Mouse (Mus musculus) forebrain, postnatal 0 days (tissue): ENCODE data around the gene Ift22. TPM values are rescaled to one million over a fixed set of nuclear protein-coding genes. Genes with fewer than 3 reads are reported as not detected.

Source experiments
- ATAC-seq: fragments of 200-750 bp; cut with Nextera tagmentation; 2 replicates; pipeline ENCODE4 v1.8.0; 2017; ENCODE audit warnings: mild to moderate bottlenecking, moderate library complexity
- DNase-seq: peaks from one replicate; pipeline ENCODE4 v3.0.0-alpha.2; 2015
- H3K27ac ChIP-seq: fragments of 300-500 bp; sonication (generic); 2 replicates; pipeline ENCODE4 v1.5.1; 2014; ENCODE audit warnings: low read depth, mild to moderate bottlenecking, antibody characterized with exemption, low read length, moderate library complexity, mixed read lengths
- H3K27me3 ChIP-seq: fragments of 300-500 bp; sonication (generic); 2 replicates; pipeline ENCODE4 v1.6.1; 2014; ENCODE audit warnings: mild to moderate bottlenecking, low read length, mixed read lengths; ENCODE audit not compliant: insufficient read depth
- H3K36me3 ChIP-seq: fragments of 300-500 bp; sonication (generic); 2 replicates; pipeline ENCODE4 v1.6.1; 2014; ENCODE audit warnings: mild to moderate bottlenecking, moderate library complexity; ENCODE audit not compliant: insufficient read depth
- H3K4me1 ChIP-seq: fragments of 300-500 bp; sonication (generic); 2 replicates; pipeline ENCODE4 v1.6.1; 2014; ENCODE audit warnings: antibody characterized with exemption; ENCODE audit not compliant: insufficient read depth
- H3K4me2 ChIP-seq: fragments of 300-500 bp; sonication (generic); 2 replicates; pipeline ENCODE4 v1.6.1; 2014; ENCODE audit warnings: low read depth, mild to moderate bottlenecking, moderate library complexity
- H3K4me3 ChIP-seq: fragments of 300-500 bp; sonication (generic); 2 replicates; pipeline ENCODE4 v1.5.1; 2014; ENCODE audit warnings: low read depth, low read length, mixed read lengths
- H3K9ac ChIP-seq: fragments of 300-500 bp; sonication (generic); 2 replicates; pipeline ENCODE4 v1.6.1; 2014; ENCODE audit warnings: mild to moderate bottlenecking
- H3K9me3 ChIP-seq: fragments of 300-500 bp; sonication (generic); 2 replicates; pipeline ENCODE4 v1.6.1; 2016; ENCODE audit warnings: low read length
- CTCF ChIP-seq: sonication (generic); IDR thresholded peaks from 2 replicates; pipeline ENCODE4 v1.5.1; 2016; ENCODE audit warnings: antibody characterized with exemption, control low read depth, low read depth
- WGBS: fragments of 180-500 bp; shearing (Covaris S2); extraction: QIAGEN DNeasy Blood & Tissue Kit; methylation state at CpG from one replicate; pipeline ENCODE4 v1.1.7; 2014; 5-methylcytosine and 5-hydroxymethylcytosine counted together
- polyA plus RNA-seq: library from polyadenylated mRNA; unstranded; fragments of >200 nt; fragmentation: Nextera tagmentation; extraction: Ambion mirVana; gene quantifications from 2 replicates; pipeline ENCODE4 v1.2.1, GENCODE M21; 2015
- total RNA-seq: library from RNA; depleted of rRNA; stranded (reverse); fragments of >200 nt; gene quantifications from 2 replicates; pipeline ENCODE4 v1.2.3, GENCODE M21; 2014

Ift22 gene
- total and polyA plus RNA-seq, 2 experiments from 2014 or later: 35.9 to 134 TPM

DNA sequence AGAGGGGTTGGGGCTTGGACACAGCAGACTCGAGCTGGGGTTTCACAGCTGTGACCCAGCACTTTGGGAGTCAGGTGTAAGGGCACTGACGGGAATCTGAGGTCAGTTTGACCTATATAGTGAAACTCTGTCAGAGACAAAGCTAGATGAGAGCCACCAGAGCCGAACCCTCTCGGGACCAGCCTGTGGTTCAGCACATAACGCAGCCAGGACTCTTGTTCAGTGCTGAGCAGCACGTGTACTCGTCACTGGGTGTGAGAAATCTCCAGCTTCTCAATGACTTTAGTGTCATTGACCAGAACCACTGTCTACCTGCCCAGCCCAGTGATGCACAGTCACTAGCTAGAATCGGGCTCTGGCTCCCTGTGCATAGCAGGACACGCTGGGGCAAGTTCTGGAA is 14.9 kb downstream of the Ift22 start:
- no peak for DNase-seq
- 84% methylated on average over 9 of the region's 9 CpGs for WGBS
- peaks cover 4% of the 10 kb centered on the region; the same call in 1 of the 2 replicates for H3K4me1 ChIP-seq
- TF ChIP-seq CTCF: no peak
- H3K27ac ChIP-seq: no peak overlapping the region
- H3K36me3 ChIP-seq: 0 out of 2 replicates have a peak, but pooled peaks cover 4% of the 10 kb centered on the region
- H3K9me3 ChIP-seq: no peaks in the 10 kb centered on the region
- no peak overlapping the region for H3K4me3 ChIP-seq
- no peak overlapping the region for H3K9ac ChIP-seq
- H3K27me3 ChIP-seq: no peaks in the 10 kb centered on the region
- no peak for ATAC-seq
- no peak overlapping the region for H3K4me2 ChIP-seq

DNA sequence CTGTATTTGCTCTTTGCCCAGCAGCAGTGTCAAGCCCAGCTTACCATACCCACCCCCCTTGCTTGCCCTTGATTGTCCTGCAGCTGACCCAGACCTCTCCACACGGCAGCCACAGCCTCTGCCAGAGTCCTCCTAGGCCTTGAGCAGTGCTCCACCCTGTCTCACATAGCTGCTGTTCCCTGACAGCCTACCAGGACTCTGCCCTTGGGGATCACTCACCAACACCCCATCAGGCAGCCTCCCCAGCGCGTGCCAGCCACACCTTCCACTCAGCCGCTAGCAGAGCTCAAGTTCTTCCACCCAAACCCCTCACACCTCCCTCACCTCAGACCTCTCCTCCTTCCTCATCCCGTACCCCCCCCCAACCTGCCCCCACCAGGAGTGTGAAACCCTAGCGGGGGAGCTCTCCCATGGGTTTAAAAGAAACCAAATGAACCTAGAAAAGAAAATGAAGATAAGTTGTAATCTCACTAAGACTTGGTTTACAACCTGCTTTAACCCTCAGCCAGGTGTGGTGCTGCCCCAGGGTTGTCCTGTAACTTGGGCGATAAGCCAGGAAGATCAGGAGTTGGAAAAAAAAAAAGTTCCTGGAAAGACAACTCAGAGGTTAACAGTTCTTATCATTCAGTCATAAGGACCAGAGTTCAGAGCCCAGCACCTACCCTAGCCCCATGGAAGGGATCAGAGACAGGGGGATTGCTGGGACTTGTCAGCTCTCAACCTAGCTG is 16.0 kb downstream of the Ift22 start:
- no peak overlapping the region for H3K4me2 ChIP-seq
- 0 out of 2 replicates have a peak, but pooled peaks cover 4% of the 10 kb centered on the region for H3K36me3 ChIP-seq
- ATAC-seq: no peak
- H3K27ac ChIP-seq: no peak overlapping the region
- no peak overlapping the region for H3K9ac ChIP-seq
- no peak overlapping the region for H3K4me3 ChIP-seq
- no peak for TF ChIP-seq CTCF
- no peak for DNase-seq
- H3K4me1 ChIP-seq: peaks cover 4% of the 10 kb centered on the region; the same call in 1 of the 2 replicates
- H3K9me3 ChIP-seq: no peaks in the 10 kb centered on the region
- no peaks in the 10 kb centered on the region for H3K27me3 ChIP-seq
- 82% methylated on average over 7 of the region's 7 CpGs for WGBS

GRCm38 (mm10) chr5:136929073-136929472 is 21.1 kb downstream of the Ift22 start:
- no peak overlapping the region for H3K9ac ChIP-seq
- no peaks in the 10 kb centered on the region for H3K9me3 ChIP-seq
- DNase-seq (peak; percentile 92), ATAC-seq (peak; percentile 90)
- peaks cover 4% of the 10 kb centered on the region; the same call in 1 of the 2 replicates for H3K36me3 ChIP-seq
- H3K27me3 ChIP-seq: no peaks in the 10 kb centered on the region
- TF ChIP-seq CTCF: peak; percentile 97
- 20% methylated on average over 4 of the region's 4 CpGs for WGBS
- H3K27ac ChIP-seq: no peak overlapping the region
- H3K4me3 ChIP-seq: no peak overlapping the region
- H3K4me1 ChIP-seq: no peaks in the 10 kb centered on the region
- H3K4me2 ChIP-seq: no peak overlapping the region

GRCm38 (mm10) chr5:136931896-136932295 is 23.9 kb downstream of the Ift22 start:
- Histone ChIP-seq H3K4me2 (no peak overlapping the region), H3K36me3 (no peaks in the 10 kb centered on the region; the same call in 1 of the 2 replicates), H3K27me3 (no peaks in the 10 kb centered on the region), H3K4me1 (no peaks in the 10 kb centered on the region), H3K27ac (no peak overlapping the region), H3K9ac (no peak overlapping the region), H3K9me3 (no peaks in the 10 kb centered on the region), H3K4me3 (no peak overlapping the region)
- no peak for TF ChIP-seq CTCF
- WGBS: 84% methylated on average over 14 of the region's 14 CpGs
- ATAC-seq (no peak), DNase-seq (no peak)

GRCm38 (mm10) chr5:136932956-136933355 is 25.0 kb downstream of the Ift22 start:
- no peak for TF ChIP-seq CTCF
- Histone ChIP-seq H3K9me3 (no peaks in the 10 kb centered on the region), H3K36me3 (no peaks in the 10 kb centered on the region; the same call in 1 of the 2 replicates), H3K27me3 (no peaks in the 10 kb centered on the region), H3K9ac (no peak overlapping the region), H3K4me2 (no peak overlapping the region), H3K27ac (no peak overlapping the region), H3K4me3 (no peak overlapping the region), H3K4me1 (no peaks in the 10 kb centered on the region)
- DNase-seq: no peak
- WGBS: 87% methylated on average over 5 of the region's 5 CpGs
- no peak for ATAC-seq

GRCm38 (mm10) chr5:136933930-136934329 is 26.0 kb downstream of the Ift22 start:
- H3K9me3 ChIP-seq: no peaks in the 10 kb centered on the region
- no peak overlapping the region for H3K4me2 ChIP-seq
- H3K9ac ChIP-seq: no peak overlapping the region
- ATAC-seq: no peak
- H3K36me3 ChIP-seq: no peaks in the 10 kb centered on the region; the same call in 1 of the 2 replicates
- no peaks in the 10 kb centered on the region for H3K4me1 ChIP-seq
- no peak overlapping the region for H3K4me3 ChIP-seq
- DNase-seq: no peak
- no peak overlapping the region for H3K27ac ChIP-seq
- H3K27me3 ChIP-seq: no peaks in the 10 kb centered on the region
- no peak for TF ChIP-seq CTCF
- 88% methylated on average over 6 of the region's 6 CpGs for WGBS

DNA sequence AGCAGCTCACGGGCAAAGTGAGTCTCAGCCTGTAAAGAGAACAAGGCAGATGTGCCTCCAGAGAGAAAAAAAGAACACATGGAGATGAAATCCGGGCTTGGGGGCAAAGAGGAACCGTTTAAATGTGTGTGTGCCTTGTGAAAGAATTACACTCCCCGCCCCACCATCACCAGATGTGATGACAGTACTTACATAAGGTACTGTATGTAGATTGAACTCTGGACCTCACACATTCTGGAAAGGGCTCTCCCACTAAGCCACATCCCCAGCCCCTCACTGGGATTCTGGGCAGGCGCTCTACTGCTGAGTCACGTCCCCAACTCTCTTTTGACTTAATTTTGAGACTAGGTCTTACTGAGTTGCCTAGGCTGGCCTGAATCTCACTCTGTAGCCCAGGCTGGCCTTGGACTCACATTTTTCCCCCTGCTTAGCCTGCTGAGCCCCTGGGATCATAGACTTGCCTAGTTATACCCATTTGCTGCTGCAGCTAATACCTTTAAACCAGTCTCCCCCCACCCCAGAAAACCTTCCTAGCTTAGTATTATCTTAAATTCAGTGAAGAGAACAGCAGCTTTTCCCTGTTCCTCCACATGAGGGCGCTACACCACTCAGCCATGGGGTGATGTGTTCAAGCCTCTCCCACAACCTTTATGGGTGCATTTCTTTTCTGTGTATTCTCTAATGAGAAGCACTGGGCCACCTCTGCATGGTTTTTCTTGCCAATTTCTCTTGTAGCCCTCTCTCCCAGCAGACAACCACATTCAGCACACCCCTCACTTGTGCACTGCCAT is 28.1 kb downstream of the Ift22 start:
- 74% methylated on average over 7 of the region's 7 CpGs for WGBS
- no peaks in the 10 kb centered on the region for H3K4me1 ChIP-seq
- DNase-seq (no peak), ATAC-seq (no peak)
- H3K9ac ChIP-seq: no peak overlapping the region
- no peaks in the 10 kb centered on the region; the same call in 1 of the 2 replicates for H3K36me3 ChIP-seq
- TF ChIP-seq CTCF: peak; percentile 37; the same call in 1 of the 2 replicates
- no peaks in the 10 kb centered on the region for H3K9me3 ChIP-seq
- no peak overlapping the region for H3K4me2 ChIP-seq
- H3K27me3 ChIP-seq: no peaks in the 10 kb centered on the region
- H3K4me3 ChIP-seq: no peak overlapping the region
- H3K27ac ChIP-seq: no peak overlapping the region
